Mouse (Mus musculus) heart, adult 2 months (tissue): Measurements from ENCODE around the gene Zfp704. TPM values are rescaled to one million over a fixed set of nuclear protein-coding genes. Genes with fewer than 3 reads are reported as not detected.
A peak's percentile ranks its signal among the peaks of the same experiment; 100 is the strongest.

ENCODE experiments used
- DNase-seq, 2 experiments: peaks; one replicate each; pipeline ENCODE4 v3.0.0; 2021
- H3K27ac ChIP-seq: fragments of 200-600 bp; 2 replicates; pipeline ENCODE4 v1.8.1; 2022
- H3K27me3 ChIP-seq: fragments of 200-500 bp; 2 replicates; pipeline ENCODE4 v1.6.1; 2012; ENCODE audit warnings: mild to moderate bottlenecking, low read length, inconsistent platforms, mixed read lengths; ENCODE audit not compliant: control insufficient read depth, insufficient read depth
- H3K36me3 ChIP-seq: fragments of 200-500 bp; 2 replicates; pipeline ENCODE4 v1.6.1; 2012; ENCODE audit warnings: low read length, inconsistent platforms; ENCODE audit not compliant: control insufficient read depth, insufficient read depth
- H3K4me1 ChIP-seq: fragments of 200-500 bp; 2 replicates; pipeline ENCODE4 v1.6.1; 2011; ENCODE audit warnings: low read length; ENCODE audit not compliant: control insufficient read depth, insufficient read depth
- H3K4me3 ChIP-seq: fragments of 200-600 bp; 2 replicates; pipeline ENCODE4 v1.8.1; 2022
- H3K79me2 ChIP-seq: fragments of 200-500 bp; replicated peaks from 2 replicates; pipeline ENCODE4 v1.6.1; 2012; ENCODE audit warnings: mild to moderate bottlenecking, inconsistent platforms, low read length, moderate library complexity, mixed read lengths; ENCODE audit not compliant: control insufficient read depth, insufficient read depth
- H3K9ac ChIP-seq: fragments of 200-500 bp; 2 replicates; pipeline ENCODE4 v1.6.1; 2012; ENCODE audit warnings: low read depth, mild to moderate bottlenecking, control low read depth, inconsistent platforms, low read length, mixed read lengths
- CTCF ChIP-seq: fragments of 200-600 bp; IDR thresholded peaks from 2 replicates; pipeline ENCODE4 v1.8.1; 2022; ENCODE audit warnings: antibody characterized with exemption, mild to moderate bottlenecking, moderate library complexity
- EP300 ChIP-seq: fragments of 200-500 bp; IDR thresholded peaks from 2 replicates; pipeline ENCODE4 v1.6.1; 2011; ENCODE audit warnings: low read depth, low read length, control low read depth; ENCODE audit not compliant: insufficient read depth
- POLR2A ChIP-seq: fragments of 200-500 bp; IDR thresholded peaks from 2 replicates; pipeline ENCODE4 v1.6.1; 2011; ENCODE audit warnings: mild to moderate bottlenecking, low read depth, low read length, control low read depth; ENCODE audit not compliant: insufficient read depth
- WGBS: fragments of 180-500 bp; shearing (Covaris S2); methylation state at CpG from one replicate; pipeline ENCODE4 v1.1.7; 2018; 5-methylcytosine and 5-hydroxymethylcytosine counted together
- intact Hi-C: fragments of 180-260 bp; cut with DNase I; formaldehyde crosslinking; loops from one replicate; pipeline ENCODE4 v1.15.1; 2025
- polyA plus RNA-seq: library from polyadenylated mRNA; depleted of rRNA; stranded (reverse); fragments of >200 nt; gene quantifications from 2 replicates; pipeline ENCODE4 v1.2.3, GENCODE M21; 2012
- total RNA-seq, 2 experiments: library from RNA; stranded (reverse); gene quantifications; 2 replicates each; pipeline ENCODE4 v1.2.3; 2021

Zfp704 gene
- total and polyA plus RNA-seq, 3 experiments: 3.3 to 14.2 (median 13.4) TPM

DNA sequence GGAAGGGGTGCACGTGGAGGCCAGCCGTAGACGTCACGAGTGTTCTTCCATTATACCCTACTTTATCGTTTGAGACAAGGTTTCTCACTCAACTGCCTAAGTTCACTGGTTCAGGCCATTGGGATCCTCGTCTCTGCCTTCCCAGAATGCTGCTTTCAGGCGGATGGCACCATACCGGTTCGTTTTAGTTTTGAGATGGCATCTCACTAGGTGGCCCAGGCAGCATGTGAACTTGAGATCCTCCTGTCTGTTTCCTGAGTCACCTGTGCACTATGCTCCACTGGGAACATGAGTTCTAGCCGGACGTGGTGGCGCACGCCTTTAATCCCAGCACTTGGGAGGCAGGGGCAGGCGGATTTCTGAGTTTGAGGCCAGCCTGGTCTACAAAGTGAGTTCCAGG, 68.3 kb downstream of the Zfp704 start:
- no peak for DNase-seq
- intact Hi-C loops: no loop called here
- 92% methylated on average over 14 of the region's 14 CpGs for WGBS

DNA sequence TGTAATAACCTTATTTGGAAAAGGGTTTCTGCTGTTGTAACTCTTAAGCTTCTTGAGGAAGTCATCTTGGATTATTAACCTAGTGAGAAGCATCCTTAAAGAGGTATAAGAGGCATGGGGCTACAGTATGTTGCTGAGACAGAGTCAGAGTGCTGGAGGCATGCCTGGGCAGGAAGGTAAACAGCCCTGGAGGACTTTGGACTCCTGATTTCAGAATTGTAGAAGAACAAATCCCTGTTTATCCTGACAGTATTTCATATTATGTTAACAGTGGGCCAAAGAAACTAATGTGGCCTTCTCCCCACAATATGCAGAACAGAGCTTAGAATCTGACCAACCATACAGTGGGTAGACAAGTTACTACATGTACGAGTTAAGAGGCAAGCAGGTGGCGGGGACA, 71.4 kb downstream of the Zfp704 start:
- Histone ChIP-seq H3K27ac (no peak overlapping the region), H3K79me2 (peaks cover 3% of the 10 kb centered on the region), H3K4me3 (no peak overlapping the region), H3K27me3 (no peaks in the 10 kb centered on the region), H3K4me1 (peaks cover 1% of the 10 kb centered on the region; the same call in 1 of the 2 replicates), H3K36me3 (no peaks in the 10 kb centered on the region), H3K9ac (no peak overlapping the region)
- 99% methylated on average over 2 of the region's 2 CpGs for WGBS
- no peak for TF ChIP-seq POLR2A
- TF ChIP-seq CTCF: no peak
- no peak for TF ChIP-seq EP300
- DNase-seq: no peak
- intact Hi-C loops: no loop called here

More for the DNA sequence above, 68.3 kb downstream of the Zfp704 start:
- no peaks in the 10 kb centered on the region for H3K36me3 ChIP-seq
- peaks cover 3% of the 10 kb centered on the region for H3K79me2 ChIP-seq
- no peak for TF ChIP-seq EP300
- no peak for TF ChIP-seq POLR2A
- TF ChIP-seq CTCF: no peak
- H3K27ac ChIP-seq: no peak overlapping the region
- no peaks in the 10 kb centered on the region for H3K27me3 ChIP-seq
- no peak overlapping the region for H3K9ac ChIP-seq
- H3K4me1 ChIP-seq: peaks cover 1% of the 10 kb centered on the region; the same call in 1 of the 2 replicates
- no peak overlapping the region for H3K4me3 ChIP-seq

DNA sequence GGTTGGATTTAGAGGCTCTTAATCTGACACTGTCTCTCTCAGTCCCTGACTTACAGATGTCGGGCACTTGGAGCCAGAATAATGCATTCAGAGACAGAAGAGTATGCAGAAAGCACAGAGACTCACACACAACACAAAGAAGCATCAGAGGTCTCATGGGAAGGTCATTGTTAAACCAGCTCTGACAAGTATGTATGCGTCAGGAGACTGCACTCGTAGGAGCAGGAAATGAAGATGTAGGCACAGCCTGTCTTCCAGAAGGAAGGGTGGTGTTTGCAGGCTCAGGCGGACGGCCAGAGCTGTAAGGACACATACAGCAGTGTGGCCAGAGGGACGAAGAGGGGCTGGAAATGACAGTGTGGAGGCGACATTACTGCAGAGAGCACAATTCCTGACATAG, 72.0 kb downstream of the Zfp704 start:
- H3K9ac ChIP-seq: no peak overlapping the region
- no peaks in the 10 kb centered on the region for H3K36me3 ChIP-seq
- DNase-seq: no peak
- no peak overlapping the region for H3K27ac ChIP-seq
- H3K27me3 ChIP-seq: no peaks in the 10 kb centered on the region
- no peak overlapping the region for H3K4me3 ChIP-seq
- peaks cover 1% of the 10 kb centered on the region; the same call in 1 of the 2 replicates for H3K4me1 ChIP-seq
- intact Hi-C loops: no loop called here
- H3K79me2 ChIP-seq: peaks cover 3% of the 10 kb centered on the region
- no peak for TF ChIP-seq POLR2A
- 48% methylated on average over 7 of the region's 7 CpGs for WGBS

GRCm38 (mm10) chr3:9530097-9530780, 79.6 kb downstream of the Zfp704 start:
- Histone ChIP-seq H3K27ac (no peak overlapping the region), H3K4me3 (no peak overlapping the region), H3K4me1 (no peaks in the 10 kb centered on the region), H3K27me3 (no peaks in the 10 kb centered on the region), H3K36me3 (no peaks in the 10 kb centered on the region), H3K9ac (no peak overlapping the region), H3K79me2 (no peaks in the 10 kb centered on the region)
- 56% methylated on average over 9 of the region's 9 CpGs for WGBS
- DNase-seq: peak in 1 of 2 experiments; percentile 59
- intact Hi-C loops: no loop called here
- TF ChIP-seq CTCF (no peak), EP300 (no peak), POLR2A (no peak)

GRCm38 (mm10) chr3:9524429-9524828, 85.5 kb downstream of the Zfp704 start:
- DNase-seq: no peak
- TF ChIP-seq CTCF: no peak
- no peak for TF ChIP-seq EP300
- no peak for TF ChIP-seq POLR2A
- Histone ChIP-seq H3K79me2 (no peaks in the 10 kb centered on the region), H3K4me3 (no peak overlapping the region), H3K27me3 (no peaks in the 10 kb centered on the region), H3K4me1 (peaks cover 6% of the 10 kb centered on the region), H3K27ac (no peak overlapping the region), H3K36me3 (no peaks in the 10 kb centered on the region), H3K9ac (no peak overlapping the region)
- intact Hi-C loops: no loop called here
- 74% methylated on average over 5 of the region's 5 CpGs for WGBS

DNA sequence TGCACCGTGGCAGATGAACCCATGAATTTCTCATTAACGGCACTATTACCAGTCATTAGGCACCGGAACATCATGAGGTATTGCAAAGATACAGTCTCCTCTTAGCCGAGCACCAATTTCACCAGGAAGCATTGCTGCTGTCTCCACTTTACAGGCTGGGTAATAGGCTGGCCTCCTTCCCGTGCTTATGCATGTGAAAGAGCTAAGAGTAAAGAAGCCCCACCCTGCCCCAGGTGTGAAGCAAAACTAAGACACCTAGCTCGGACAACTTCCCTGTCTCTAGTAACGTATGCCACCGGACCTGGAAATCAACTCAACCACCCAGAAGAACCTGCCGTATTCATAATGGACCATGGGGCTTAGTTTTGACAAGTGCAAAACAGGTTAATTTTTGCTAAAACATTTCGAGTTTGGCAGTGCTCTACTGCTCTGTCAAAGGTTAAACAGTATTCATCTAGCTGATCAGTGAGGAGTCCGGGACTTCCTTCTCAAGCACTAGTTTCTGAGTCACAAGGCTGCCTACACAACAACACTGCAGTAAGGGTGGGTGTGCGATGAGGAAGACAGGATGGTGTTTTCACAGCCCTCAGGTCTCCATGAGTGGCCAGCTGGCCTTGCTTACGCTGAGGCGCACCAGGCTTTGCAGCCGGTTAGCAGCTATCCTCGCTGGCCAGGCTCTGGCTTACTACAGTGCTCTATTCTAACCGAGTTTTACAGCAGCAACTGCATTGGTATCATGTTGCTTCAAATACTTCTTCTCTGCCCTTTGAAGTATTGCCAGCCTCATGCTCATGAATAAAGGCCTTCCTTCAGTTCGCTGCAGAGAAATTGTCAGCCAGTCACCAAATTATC, 86.6 kb downstream of the Zfp704 start:
- Histone ChIP-seq H3K27ac (no peak overlapping the region), H3K9ac (no peak overlapping the region), H3K36me3 (no peaks in the 10 kb centered on the region), H3K4me1 (peaks cover 6% of the 10 kb centered on the region), H3K4me3 (no peak overlapping the region), H3K27me3 (no peaks in the 10 kb centered on the region), H3K79me2 (no peaks in the 10 kb centered on the region; the same call in 1 of the 2 replicates)
- TF ChIP-seq POLR2A (no peak), CTCF (no peak), EP300 (no peak)
- intact Hi-C loops: no loop called here
- 70% methylated on average over 18 of the region's 18 CpGs for WGBS
- DNase-seq: no peak
